Mouse (Mus musculus) pancreas, adult 10 weeks (tissue): ENCODE data around the gene Scgb2b26. TPM values are rescaled to one million over a fixed set of nuclear protein-coding genes. Genes with fewer than 3 reads are reported as not detected.

ENCODE experiments used
- polyA plus RNA-seq: library from polyadenylated mRNA; stranded (reverse); fragments of 350-450 nt; fragmentation: Illumina TruSeq; extraction: RNeasy Lipid Tissue Mini Kit (QIAGEN cat#74804); gene quantifications from one replicate; pipeline ENCODE4 v1.2.3, GENCODE M21; 2015; ENCODE audit warnings: low read depth, low replicate concordance; ENCODE audit not compliant: insufficient read depth

Gene Scgb2b26
- polyA plus RNA-seq: not detected

DNA sequence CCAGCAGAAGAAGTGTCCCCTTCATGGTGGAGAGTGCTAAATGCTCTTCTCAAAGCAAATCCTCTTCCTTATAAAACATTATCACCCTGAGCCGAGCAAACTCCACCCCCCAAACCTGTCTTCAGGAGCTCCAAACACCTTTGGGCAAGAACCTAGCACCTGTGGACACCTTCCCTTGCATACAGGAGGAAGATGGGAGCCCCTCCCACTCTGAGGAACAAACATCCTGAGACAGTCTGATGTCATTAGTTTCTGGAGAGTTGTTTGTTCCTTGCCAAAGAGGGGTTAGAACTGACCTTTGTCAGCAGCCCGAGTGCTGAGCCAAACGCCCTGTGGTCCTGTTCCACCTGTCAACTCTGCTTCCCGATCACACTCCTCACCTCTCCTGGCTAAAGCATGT lies at the start of gene Scgb2b26:
Gene Scgb2b26, minus strand, starts transcription at position 101 of the 400 bp plus-strand sequence.

Other genes with a start within 250 kb of the Scgb2b26 start
- not detected for gene Scgb2b24, start 205.7 kb downstream of the Scgb2b26 start, polyA plus RNA-seq
- not detected for gene Scgb1b24, start 201.2 kb downstream of the Scgb2b26 start, polyA plus RNA-seq
- not detected for gene Scgb2b27, start 68.9 kb upstream of the Scgb2b26 start, polyA plus RNA-seq
- gene Scgb1b27, start 76.4 kb upstream of the Scgb2b26 start, polyA plus RNA-seq: not detected
- not detected for gene Scgb1b30, start 150.4 kb upstream of the Scgb2b26 start, polyA plus RNA-seq
- 8.1 TPM for gene Wtip, start 188.2 kb upstream of the Scgb2b26 start, polyA plus RNA-seq
- 17.6 TPM for gene Uba2, start 224.6 kb upstream of the Scgb2b26 start, polyA plus RNA-seq